Mouse (Mus musculus) intestine, embryonic 16.5 days (tissue): ENCODE data around the gene Sys1. TPM values are rescaled to one million over a fixed set of nuclear protein-coding genes. Genes with fewer than 3 reads are reported as not detected.

Source experiments
- ATAC-seq: fragments of 200-750 bp; cut with Nextera tagmentation; 2 replicates; pipeline ENCODE4 v1.8.0; 2017; ENCODE audit warnings: moderate TSS enrichment, moderate library complexity
- H3K27ac ChIP-seq: fragments of 300-500 bp; sonication (generic); 2 replicates; pipeline ENCODE4 v1.5.1; 2014; ENCODE audit warnings: mild to moderate bottlenecking, low read length
- H3K27me3 ChIP-seq: fragments of 300-500 bp; sonication (generic); replicated peaks from 2 replicates; pipeline ENCODE4 v1.6.1; 2014; ENCODE audit warnings: low read length, control low read depth, mixed read lengths; ENCODE audit not compliant: control insufficient read depth, insufficient read depth
- H3K36me3 ChIP-seq: fragments of 300-500 bp; sonication (generic); 2 replicates; pipeline ENCODE4 v1.6.1; 2014; ENCODE audit warnings: low read length, control low read depth; ENCODE audit not compliant: control insufficient read depth, insufficient read depth
- H3K4me1 ChIP-seq: fragments of 300-500 bp; sonication (generic); 2 replicates; pipeline ENCODE4 v1.6.1; 2014; ENCODE audit warnings: low read length, control low read depth, mixed read lengths; ENCODE audit not compliant: control insufficient read depth, insufficient read depth
- H3K4me2 ChIP-seq: fragments of 300-500 bp; sonication (generic); 2 replicates; pipeline ENCODE4 v1.6.1; 2014; ENCODE audit warnings: low read depth, low read length, control low read depth
- H3K4me3 ChIP-seq: fragments of 300-500 bp; sonication (generic); 2 replicates; pipeline ENCODE4 v1.5.1; 2014; ENCODE audit warnings: mild to moderate bottlenecking, low read length
- H3K9ac ChIP-seq: fragments of 300-500 bp; sonication (generic); 2 replicates; pipeline ENCODE4 v1.6.1; 2014; ENCODE audit warnings: low read depth, low read length
- H3K9me3 ChIP-seq: fragments of 300-500 bp; sonication (generic); 2 replicates; pipeline ENCODE4 v1.6.1; 2016; ENCODE audit warnings: low read length, control low read depth; ENCODE audit not compliant: control insufficient read depth
- WGBS: fragments of 180-500 bp; shearing (Covaris S2); extraction: QIAGEN DNeasy Blood & Tissue Kit; methylation state at CpG from one replicate; pipeline ENCODE4 v1.1.7; 2014; 5-methylcytosine and 5-hydroxymethylcytosine counted together
- polyA plus RNA-seq: library from polyadenylated mRNA; unstranded; fragments of >200 nt; fragmentation: Nextera tagmentation; extraction: Ambion mirVana; gene quantifications from 2 replicates; pipeline ENCODE4 v1.2.1, GENCODE M21; 2015

The Sys1 gene
- polyA plus RNA-seq, 1 experiment from 2014 or later: 56.4 TPM

GRCm38 (mm10) chr2:164454846-164455245 lies 1.9 kb upstream of the Sys1 start:
- Histone ChIP-seq H3K27me3 (no peaks in the 10 kb centered on the region), H3K4me2 (no peak overlapping the region), H3K4me3 (no peak overlapping the region), H3K4me1 (peaks cover 35% of the 10 kb centered on the region), H3K36me3 (no peaks in the 10 kb centered on the region), H3K27ac (peak overlapping the region; percentile 55; the same call in 1 of the 2 replicates), H3K9ac (no peak overlapping the region), H3K9me3 (no peaks in the 10 kb centered on the region)
- 56% methylated on average over 10 of the region's 10 CpGs for WGBS
- ATAC-seq: no peak

GRCm38 (mm10) chr2:164455421-164456190 lies 1.2 kb upstream of the Sys1 start:
- peaks cover 35% of the 10 kb centered on the region for H3K4me1 ChIP-seq

GRCm38 (mm10) chr2:164456413-164456812 lies 351 bp upstream of the Sys1 start:
- H3K27me3 ChIP-seq: no peaks in the 10 kb centered on the region
- H3K9ac ChIP-seq: peak overlapping the region; percentile 57
- H3K4me3 ChIP-seq: peak overlapping the region; percentile 32; the same call in 1 of the 2 replicates
- H3K27ac ChIP-seq: peak overlapping the region; percentile 80
- H3K36me3 ChIP-seq: no peaks in the 10 kb centered on the region
- peak overlapping the region; percentile 44 for H3K4me2 ChIP-seq
- H3K9me3 ChIP-seq: no peaks in the 10 kb centered on the region
- H3K4me1 ChIP-seq: peaks cover 35% of the 10 kb centered on the region
- ATAC-seq: no peak
- 88% methylated on average over 1 of the region's 1 CpGs for WGBS

More at GRCm38 (mm10) chr2:164455421-164456190, 1.2 kb upstream of the Sys1 start:
- Histone ChIP-seq H3K4me2 (no peak overlapping the region), H3K4me3 (no peak overlapping the region), H3K36me3 (no peaks in the 10 kb centered on the region), H3K9ac (no peak overlapping the region), H3K9me3 (no peaks in the 10 kb centered on the region), H3K27me3 (no peaks in the 10 kb centered on the region), H3K27ac (no peak overlapping the region)
- 65% methylated on average over 6 of the region's 6 CpGs for WGBS
- ATAC-seq: no peak

GRCm38 (mm10) chr2:164457942-164458341 lies 1.2 kb downstream of the Sys1 start:
- Histone ChIP-seq H3K9ac (peak overlapping the region; percentile 37; the same call in 1 of the 2 replicates), H3K4me1 (peaks cover 35% of the 10 kb centered on the region), H3K4me3 (peak overlapping the region; percentile 11; the same call in 1 of the 2 replicates), H3K4me2 (peak overlapping the region; percentile 44; the same call in 1 of the 2 replicates), H3K36me3 (no peaks in the 10 kb centered on the region), H3K9me3 (no peaks in the 10 kb centered on the region), H3K27ac (peak overlapping the region; percentile 88), H3K27me3 (no peaks in the 10 kb centered on the region)
- ATAC-seq: peak; percentile 70
- WGBS: 33% methylated on average over 7 of the region's 7 CpGs

- peak; percentile 0; the same call in 1 of the 2 replicates for ATAC-seq
These were observed 1.8 kb downstream of the Sys1 start for GRCm38 (mm10) chr2:164458535-164458934.

GRCm38 (mm10) chr2:164460745-164461551 lies 4.2 kb downstream of the Sys1 start, which contains the start of gene Gm20458:
Gene Gm20458 (plus strand): TSS chr2:164460967.
- Histone ChIP-seq H3K36me3 (peaks cover 5% of the 10 kb centered on the region), H3K9ac (peak within 1 kb of the TSS; percentile 85), H3K27me3 (no peaks in the 10 kb centered on the region), H3K9me3 (no peaks in the 10 kb centered on the region), H3K27ac (peak within 1 kb of the TSS; percentile 77), H3K4me1 (peaks cover 17% of the 10 kb centered on the region), H3K4me2 (peak within 1 kb of the TSS; percentile 65), H3K4me3 (peak within 1 kb of the TSS; percentile 95)
- WGBS: under 1% methylated on average over 67 of the region's 79 CpGs
- peak; percentile 93 for ATAC-seq

More at GRCm38 (mm10) chr2:164458535-164458934, 1.8 kb downstream of the Sys1 start:
- Histone ChIP-seq H3K9me3 (no peaks in the 10 kb centered on the region), H3K36me3 (no peaks in the 10 kb centered on the region), H3K9ac (peak overlapping the region; percentile 33; the same call in 1 of the 2 replicates), H3K4me2 (peak overlapping the region; percentile 22; the same call in 1 of the 2 replicates), H3K27ac (peak overlapping the region; percentile 88), H3K27me3 (no peaks in the 10 kb centered on the region), H3K4me3 (no peak overlapping the region), H3K4me1 (peaks cover 35% of the 10 kb centered on the region)
- WGBS: 61% methylated on average over 8 of the region's 8 CpGs

- H3K4me2 ChIP-seq: no peak overlapping the region
- H3K9me3 ChIP-seq: no peaks in the 10 kb centered on the region
These were observed 8.4 kb downstream of the Sys1 start for GRCm38 (mm10) chr2:164465161-164465560.

GRCm38 (mm10) chr2:164466787-164467186 lies 10.0 kb downstream of the Sys1 start:
- Histone ChIP-seq H3K4me2 (no peak overlapping the region), H3K9me3 (no peaks in the 10 kb centered on the region), H3K36me3 (peaks cover 5% of the 10 kb centered on the region), H3K27ac (no peak overlapping the region), H3K4me3 (no peak overlapping the region), H3K27me3 (no peaks in the 10 kb centered on the region), H3K4me1 (peaks cover 3% of the 10 kb centered on the region; the same call in 1 of the 2 replicates), H3K9ac (no peak overlapping the region)
- WGBS: 81% methylated on average over 5 of the region's 5 CpGs
- ATAC-seq: no peak

More at GRCm38 (mm10) chr2:164465161-164465560, 8.4 kb downstream of the Sys1 start:
- Histone ChIP-seq H3K27ac (no peak overlapping the region), H3K36me3 (peaks cover 5% of the 10 kb centered on the region), H3K9ac (no peak overlapping the region), H3K4me3 (no peak overlapping the region), H3K4me1 (peaks cover 5% of the 10 kb centered on the region; the same call in 1 of the 2 replicates), H3K27me3 (no peaks in the 10 kb centered on the region)
- no peak for ATAC-seq

GRCm38 (mm10) chr2:164470254-164470653 lies 13.5 kb downstream of the Sys1 start:
- ATAC-seq: 0 out of 2 replicates have a peak, but pooled peaks have one; percentile 52
- H3K4me2 ChIP-seq: no peak overlapping the region
- H3K36me3 ChIP-seq: no peaks in the 10 kb centered on the region
- no peaks in the 10 kb centered on the region for H3K4me1 ChIP-seq
- no peak overlapping the region for H3K4me3 ChIP-seq
- H3K9ac ChIP-seq: no peak overlapping the region
- no peak overlapping the region for H3K27ac ChIP-seq
- H3K9me3 ChIP-seq: no peaks in the 10 kb centered on the region
- no peaks in the 10 kb centered on the region for H3K27me3 ChIP-seq
- WGBS: 27% methylated on average over 10 of the region's 10 CpGs
